Mouse (Mus musculus) intestine, postnatal 0 days (tissue): ENCODE results near the gene Tmem266. TPM values are rescaled to one million over a fixed set of nuclear protein-coding genes. Genes with fewer than 3 reads are reported as not detected.

Experiments
- ATAC-seq: fragments of 200-750 bp; cut with Nextera tagmentation; 2 replicates; pipeline ENCODE4 v1.8.0; 2017; ENCODE audit warnings: mild to moderate bottlenecking, moderate TSS enrichment, moderate library complexity
- H3K27ac ChIP-seq: fragments of 300-500 bp; sonication (generic); 2 replicates; pipeline ENCODE4 v1.5.1; 2014; ENCODE audit warnings: mild to moderate bottlenecking, low read depth, low read length, moderate library complexity
- H3K27me3 ChIP-seq: fragments of 300-500 bp; sonication (generic); replicated peaks from 2 replicates; pipeline ENCODE4 v1.6.1; 2014; ENCODE audit warnings: low read length, mixed read lengths; ENCODE audit not compliant: control insufficient read depth, insufficient read depth
- H3K36me3 ChIP-seq: fragments of 300-500 bp; sonication (generic); 2 replicates; pipeline ENCODE4 v1.6.1; 2014; ENCODE audit warnings: mild to moderate bottlenecking, moderate library complexity; ENCODE audit not compliant: control insufficient read depth, insufficient read depth
- H3K4me1 ChIP-seq: fragments of 300-500 bp; sonication (generic); replicated peaks from 2 replicates; pipeline ENCODE4 v1.6.1; 2014; ENCODE audit warnings: antibody characterized with exemption, low read length, mixed read lengths; ENCODE audit not compliant: control insufficient read depth, insufficient read depth
- H3K4me2 ChIP-seq: fragments of 300-500 bp; sonication (generic); replicated peaks from 2 replicates; pipeline ENCODE4 v1.6.1; 2014; ENCODE audit warnings: low read depth, mild to moderate bottlenecking, moderate library complexity
- H3K4me3 ChIP-seq: fragments of 300-500 bp; sonication (generic); 2 replicates; pipeline ENCODE4 v1.5.1; 2014; ENCODE audit warnings: low read depth, low read length
- H3K9ac ChIP-seq: fragments of 300-500 bp; sonication (generic); 2 replicates; pipeline ENCODE4 v1.6.1; 2014; ENCODE audit warnings: mild to moderate bottlenecking, low read depth, low read length
- H3K9me3 ChIP-seq: fragments of 300-500 bp; sonication (generic); 2 replicates; pipeline ENCODE4 v1.6.1; 2016; ENCODE audit warnings: mixed run types; ENCODE audit not compliant: control insufficient read depth
- CTCF ChIP-seq: sonication (generic); IDR thresholded peaks from 2 replicates; pipeline ENCODE4 v1.5.1; 2016; ENCODE audit warnings: low read depth, mild to moderate bottlenecking, control low read depth, antibody characterized with exemption, moderate library complexity
- WGBS: fragments of 180-500 bp; shearing (Covaris S2); extraction: QIAGEN DNeasy Blood & Tissue Kit; methylation state at CpG from one replicate; pipeline ENCODE4 v1.1.7; 2014; 5-methylcytosine and 5-hydroxymethylcytosine counted together
- polyA plus RNA-seq: library from polyadenylated mRNA; unstranded; fragments of >200 nt; fragmentation: Nextera tagmentation; extraction: Ambion mirVana; gene quantifications from 2 replicates; pipeline ENCODE4 v1.2.1, GENCODE M21; 2015

Gene Tmem266
- polyA plus RNA-seq, 1 experiment from 2014 or later: 0.21 TPM

DNA sequence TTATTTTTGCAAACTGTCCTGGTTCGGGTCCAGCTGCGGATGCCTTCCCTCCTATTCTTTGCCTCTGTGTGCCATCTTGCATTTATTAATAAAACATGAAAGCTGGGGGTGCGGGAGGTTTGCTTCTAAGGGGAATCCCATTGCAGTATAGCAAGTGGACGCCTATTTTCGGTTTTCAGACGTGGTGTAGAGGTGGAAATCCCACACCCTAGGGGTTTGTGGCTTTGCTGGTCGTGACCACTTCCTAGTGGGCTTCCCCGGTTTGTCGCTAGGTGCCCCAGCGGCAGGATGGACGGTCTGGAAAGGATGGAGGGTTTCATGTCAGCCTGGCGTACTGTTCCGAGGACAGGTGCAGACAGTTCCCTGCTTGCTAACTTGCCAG lies 512 bp downstream of the Tmem266 start:
- WGBS: 4% methylated on average over 13 of the region's 13 CpGs
- no peak for ATAC-seq
- Histone ChIP-seq H3K9me3 (no peaks in the 10 kb centered on the region), H3K27ac (no peak overlapping the region), H3K36me3 (no peaks in the 10 kb centered on the region), H3K4me3 (peak overlapping the region; percentile 79), H3K4me1 (no peaks in the 10 kb centered on the region), H3K4me2 (peak overlapping the region; percentile 98), H3K9ac (peak overlapping the region; percentile 62; the same call in 1 of the 2 replicates), H3K27me3 (peaks cover 12% of the 10 kb centered on the region; the same call in 1 of the 2 replicates)
- TF ChIP-seq CTCF: no peak

DNA sequence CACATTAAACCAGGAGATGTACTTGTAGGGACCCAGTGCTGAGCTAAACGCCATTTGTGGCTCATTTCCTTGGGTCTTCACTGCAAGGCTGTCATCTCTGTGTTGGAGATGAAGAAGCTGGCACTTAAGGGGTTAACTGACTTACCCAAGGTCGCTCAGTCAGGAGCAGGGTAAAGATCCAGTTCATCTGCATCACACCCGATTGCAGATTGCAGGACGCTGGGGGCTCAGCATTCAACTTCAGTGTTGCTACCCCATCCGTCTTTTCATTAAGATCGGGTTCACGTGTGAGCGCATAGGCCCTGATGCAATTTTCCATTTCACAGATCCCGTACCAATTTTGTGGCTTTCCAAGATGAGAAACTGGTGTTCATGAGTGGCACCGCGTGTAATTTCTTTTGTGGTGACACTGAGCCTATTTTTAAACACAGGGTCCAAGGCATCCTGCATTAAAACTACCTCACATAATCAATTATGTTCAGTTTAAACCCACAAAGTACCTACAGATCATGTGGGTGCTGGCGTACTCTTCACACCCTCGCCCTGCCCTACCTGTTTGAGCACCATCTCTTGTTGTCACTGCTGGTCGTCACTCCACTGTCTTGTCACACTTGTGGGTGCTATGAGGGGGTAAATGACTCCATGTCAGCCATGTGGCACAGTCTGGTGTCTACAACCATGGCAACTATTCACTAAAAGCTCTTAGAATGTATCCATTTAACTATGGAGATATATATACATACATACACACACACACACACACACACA lies 1.6 kb downstream of the Tmem266 start:
- no peak overlapping the region for H3K9ac ChIP-seq
- ATAC-seq: no peak
- H3K4me3 ChIP-seq: no peak overlapping the region
- no peak for TF ChIP-seq CTCF
- H3K36me3 ChIP-seq: no peaks in the 10 kb centered on the region
- no peak overlapping the region for H3K4me2 ChIP-seq
- H3K9me3 ChIP-seq: no peaks in the 10 kb centered on the region
- no peaks in the 10 kb centered on the region for H3K4me1 ChIP-seq
- no peak overlapping the region for H3K27ac ChIP-seq
- H3K27me3 ChIP-seq: peaks cover 12% of the 10 kb centered on the region; the same call in 1 of the 2 replicates
- WGBS: 45% methylated on average over 14 of the region's 14 CpGs

DNA sequence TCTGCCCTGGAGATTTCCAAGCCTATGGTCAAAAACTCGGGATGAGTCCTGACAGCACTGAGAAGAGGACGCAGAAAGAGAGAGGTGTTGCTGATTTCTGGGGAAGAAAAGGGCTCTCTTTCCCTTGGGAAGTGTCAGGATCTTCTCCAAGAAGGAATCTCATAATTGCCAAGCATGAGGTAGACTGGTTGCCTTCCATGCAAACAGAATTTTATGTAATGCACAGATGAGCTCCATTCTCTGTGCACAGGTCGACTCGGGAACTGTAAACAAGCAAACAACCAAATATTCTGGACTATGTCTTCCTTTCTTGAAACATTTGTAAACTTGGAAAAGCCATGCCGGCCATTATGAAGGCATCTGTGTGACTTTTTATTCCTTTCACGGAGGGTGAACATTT lies 2.7 kb downstream of the Tmem266 start:
- Histone ChIP-seq H3K36me3 (no peaks in the 10 kb centered on the region), H3K27ac (no peak overlapping the region), H3K4me3 (no peak overlapping the region), H3K9me3 (no peaks in the 10 kb centered on the region), H3K9ac (no peak overlapping the region), H3K4me2 (no peak overlapping the region), H3K27me3 (peaks cover 8% of the 10 kb centered on the region; the same call in 1 of the 2 replicates), H3K4me1 (no peaks in the 10 kb centered on the region)
- no peak for TF ChIP-seq CTCF
- ATAC-seq: no peak
- 75% methylated on average over 6 of the region's 6 CpGs for WGBS

DNA sequence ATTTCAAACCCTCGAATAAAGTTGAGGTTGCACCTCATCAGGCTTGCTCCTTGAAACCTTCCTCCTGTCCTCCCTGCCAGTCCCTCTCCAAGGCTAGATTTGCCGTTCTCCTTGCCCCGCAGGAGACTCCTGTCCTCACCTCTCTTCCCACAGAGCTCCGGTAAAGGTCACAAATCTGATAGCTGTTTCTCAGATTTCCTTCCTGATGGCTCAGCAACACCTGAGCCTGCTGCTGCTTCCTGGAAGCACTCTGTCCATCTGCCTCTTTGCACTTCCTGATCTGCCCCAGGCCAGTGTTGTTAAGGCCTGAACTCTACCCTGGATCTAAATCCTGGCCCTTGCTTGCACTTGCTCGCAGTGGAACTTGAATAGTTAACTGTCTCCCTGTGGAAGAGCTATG lies 5.8 kb downstream of the Tmem266 start:
- no peaks in the 10 kb centered on the region; the same call in 1 of the 2 replicates for H3K27me3 ChIP-seq
- no peak for ATAC-seq
- no peak overlapping the region for H3K27ac ChIP-seq
- WGBS: 41% methylated on average over 5 of the region's 5 CpGs
- H3K9ac ChIP-seq: no peak overlapping the region
- H3K4me1 ChIP-seq: no peaks in the 10 kb centered on the region
- no peak overlapping the region for H3K4me3 ChIP-seq
- no peak overlapping the region for H3K4me2 ChIP-seq
- no peaks in the 10 kb centered on the region for H3K9me3 ChIP-seq
- no peaks in the 10 kb centered on the region for H3K36me3 ChIP-seq
- no peak for TF ChIP-seq CTCF

DNA sequence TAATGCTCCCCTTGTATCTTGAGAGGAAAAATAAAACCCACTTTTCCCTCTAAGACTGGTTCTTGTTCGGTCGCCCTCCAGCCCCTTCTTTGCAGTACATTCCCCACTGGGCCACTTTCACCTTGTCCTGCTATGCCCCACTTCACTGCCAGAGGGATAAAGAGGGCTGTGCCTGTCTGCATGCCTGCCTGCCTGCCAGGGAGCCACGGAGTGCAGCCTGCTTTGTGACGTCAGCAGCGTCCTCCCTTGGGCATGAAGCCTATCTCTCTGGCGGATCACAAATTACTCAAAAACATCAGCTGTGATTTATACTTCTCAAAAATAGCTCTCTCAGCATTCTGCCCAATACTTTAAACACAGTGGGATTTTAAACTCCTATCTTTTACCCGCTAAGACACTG lies 6.2 kb downstream of the Tmem266 start:
- Histone ChIP-seq H3K4me3 (no peak overlapping the region), H3K27me3 (no peaks in the 10 kb centered on the region; the same call in 1 of the 2 replicates), H3K9ac (no peak overlapping the region), H3K4me1 (no peaks in the 10 kb centered on the region), H3K27ac (no peak overlapping the region), H3K9me3 (no peaks in the 10 kb centered on the region), H3K4me2 (no peak overlapping the region), H3K36me3 (no peaks in the 10 kb centered on the region)
- no peak for TF ChIP-seq CTCF
- 40% methylated on average over 7 of the region's 7 CpGs for WGBS
- ATAC-seq: no peak

DNA sequence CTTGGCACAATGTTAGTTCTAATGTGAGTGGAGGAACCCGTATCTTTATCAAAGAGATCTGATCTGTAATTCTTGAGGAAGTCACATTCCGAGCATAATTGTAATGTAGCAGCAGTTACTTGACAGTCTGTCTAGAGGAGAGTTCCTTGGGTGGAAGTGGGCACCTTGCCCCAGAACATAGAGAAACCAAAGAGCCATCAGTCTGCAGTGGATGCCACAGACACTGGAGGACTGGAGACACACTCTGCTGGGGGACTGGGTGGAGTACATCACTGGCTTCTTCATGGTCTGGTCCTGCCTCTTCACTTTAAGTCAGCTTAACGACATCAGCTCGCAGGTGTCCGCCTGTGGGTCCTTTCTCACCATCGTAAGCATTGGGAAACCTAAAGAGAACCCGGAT lies 17.5 kb downstream of the Tmem266 start:
- no peak overlapping the region for H3K4me3 ChIP-seq
- no peaks in the 10 kb centered on the region for H3K27me3 ChIP-seq
- H3K9me3 ChIP-seq: no peaks in the 10 kb centered on the region
- ATAC-seq: no peak
- no peak overlapping the region for H3K27ac ChIP-seq
- 76% methylated on average over 7 of the region's 7 CpGs for WGBS
- H3K36me3 ChIP-seq: no peaks in the 10 kb centered on the region
- H3K4me1 ChIP-seq: no peaks in the 10 kb centered on the region
- no peak for TF ChIP-seq CTCF
- H3K4me2 ChIP-seq: no peak overlapping the region
- H3K9ac ChIP-seq: no peak overlapping the region
